Mouse (Mus musculus) olfactory bulb, adult 2 months (tissue): ENCODE measurements around the gene Setd1b.

Experiments
- CTCF ChIP-seq: fragments of 200-500 bp; IDR thresholded peaks from 2 replicates; pipeline ENCODE4 v1.5.1; 2012; ENCODE audit warnings: low read depth, mild to moderate bottlenecking, low read length, moderate library complexity; ENCODE audit not compliant: insufficient read depth
- POLR2A ChIP-seq: fragments of 200-500 bp; IDR thresholded peaks from 2 replicates; pipeline ENCODE4 v1.6.1; 2012; ENCODE audit warnings: mild to moderate bottlenecking, low read depth, low read length, moderate library complexity; ENCODE audit not compliant: insufficient read depth

GRCm38 (mm10) chr5:123201523-123201892 is 59.5 kb downstream of the Setd1b start:
- no peak for TF ChIP-seq CTCF
- no peak for TF ChIP-seq POLR2A
